Mouse (Mus musculus) kidney, adult 2 months (tissue): Measurements from ENCODE around the gene Them7.

ENCODE experiments used
- CTCF ChIP-seq: fragments of 200-500 bp; conservative IDR thresholded peaks from 2 replicates; pipeline ENCODE4 v1.5.1; 2011; ENCODE audit warnings: low read depth, mild to moderate bottlenecking, control low read depth, low read length, moderate library complexity, mixed read lengths; ENCODE audit not compliant: insufficient read depth, insufficient read length
- POLR2A ChIP-seq: fragments of 200-500 bp; IDR thresholded peaks from one replicate; pipeline ENCODE4 v1.6.1; 2011; ENCODE audit warnings: low read depth, low read length, control low read depth

GRCm38 (mm10) chr2:105326067-105326466 lies 101.9 kb downstream of the Them7 start:
- TF ChIP-seq CTCF (no peak), POLR2A (no peak)
